Mouse (Mus musculus) cerebellum, adult 18-20 months (tissue): Measurements from ENCODE around the gene Ugt1a7c.

Experiments
- DNase-seq, 2 experiments: peaks; one replicate each; pipeline ENCODE4 v3.0.0; 2021

Ugt1a7c gene

DNA sequence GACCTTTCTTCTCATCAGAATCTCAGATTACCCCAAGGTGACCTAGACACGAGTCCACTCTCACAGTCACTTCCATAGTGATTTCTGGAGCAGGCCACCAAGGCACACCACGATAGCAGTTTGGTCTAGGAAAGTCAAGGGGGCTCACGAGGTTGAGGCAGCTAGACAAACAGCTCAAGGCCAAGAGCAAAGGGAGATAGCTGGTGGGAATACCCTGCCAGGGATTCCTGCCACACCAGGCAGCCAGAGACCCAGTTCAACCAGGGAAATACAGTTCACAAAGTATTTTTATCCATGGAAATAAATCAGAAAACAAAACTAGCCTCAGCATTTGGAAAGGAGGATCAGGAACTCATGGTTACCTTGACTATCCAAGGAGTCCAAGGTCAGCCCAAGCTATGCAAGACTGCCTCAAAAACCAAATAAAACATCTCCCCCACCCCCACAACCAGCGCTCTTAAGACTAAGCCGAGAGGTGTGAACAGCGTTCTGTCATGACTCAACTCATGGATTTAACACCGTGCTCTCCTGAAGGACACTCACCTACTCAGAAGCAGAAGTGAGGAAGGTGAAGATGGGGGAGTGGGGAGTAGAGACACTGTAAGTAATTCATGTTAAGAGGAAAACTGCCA lies 169.5 kb downstream of the Ugt1a7c start:
- DNase-seq = no peak

DNA sequence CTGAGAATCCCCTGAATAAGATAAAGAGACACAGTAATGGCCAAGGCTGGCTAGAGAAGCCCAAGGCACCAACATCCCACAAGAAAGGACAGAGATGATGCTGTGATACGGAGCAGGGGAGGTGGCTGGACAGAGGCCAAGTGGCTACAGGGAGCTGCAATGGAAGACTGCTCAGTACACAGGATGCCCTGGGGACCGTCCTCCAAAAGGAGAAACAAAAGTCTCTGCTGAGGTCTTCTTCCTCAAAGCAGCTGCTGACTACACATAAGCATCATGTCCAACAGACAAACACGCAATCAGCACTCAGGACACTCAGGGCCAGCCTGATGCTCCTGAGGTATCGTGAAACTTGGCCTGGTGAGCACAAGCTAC lies 170.0 kb downstream of the Ugt1a7c start:
- DNase-seq = no peak

- no peak for DNase-seq
Measured at GRCm38 (mm10) chr1:88266123-88266522, 171.3 kb downstream of the Ugt1a7c start.

DNA sequence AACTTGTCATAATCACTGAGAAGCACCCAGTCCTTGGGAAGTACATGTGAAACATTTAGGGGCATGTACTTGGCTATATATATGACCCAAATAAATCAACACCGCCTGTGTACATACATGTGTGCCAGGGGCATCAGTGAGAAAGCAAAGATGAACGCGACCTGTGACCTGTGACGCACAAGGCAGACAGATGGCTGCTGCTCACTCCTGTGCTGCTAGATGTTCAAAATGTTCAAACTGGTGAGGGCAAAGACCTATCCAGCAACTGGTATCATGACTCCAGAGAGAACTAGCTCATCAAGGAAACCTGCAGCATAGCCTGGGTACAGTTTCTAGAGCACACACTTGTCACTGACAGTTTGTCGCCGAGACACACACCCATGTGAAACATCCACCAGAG lies 172.6 kb downstream of the Ugt1a7c start:
- no peak for DNase-seq

GRCm38 (mm10) chr1:88268070-88268469 lies 173.2 kb downstream of the Ugt1a7c start:
- DNase-seq = no peak
